Mouse (Mus musculus) MN1 (cell line): ENCODE data around the gene Vkorc1.

ENCODE experiments used
- DNase-seq: peaks from one replicate; pipeline ENCODE4 v3.0.0-alpha.2; 2016; ENCODE audit warnings: low spot score

Gene Vkorc1

DNA sequence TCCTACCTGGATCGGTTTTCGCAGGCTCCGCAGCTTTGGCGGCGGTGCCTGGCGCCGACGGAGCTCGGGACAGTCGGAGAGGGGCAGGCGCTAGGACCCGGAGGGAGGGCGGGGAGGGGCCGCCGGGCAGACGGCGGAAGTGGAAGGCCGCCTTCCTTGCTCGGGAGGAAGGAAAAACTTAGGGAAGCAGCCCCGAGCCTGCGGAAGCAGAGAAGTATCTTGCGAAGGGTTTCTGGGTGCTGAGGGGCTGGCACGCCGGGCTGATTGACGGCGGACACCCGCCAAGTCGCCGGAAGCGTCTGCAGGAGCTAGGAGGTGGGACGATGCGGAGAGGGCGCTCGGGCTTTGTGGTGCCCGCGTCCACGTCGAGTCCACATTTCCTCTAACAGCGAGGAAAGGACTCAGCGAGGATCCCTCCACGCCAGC is 19.4 kb downstream of the Vkorc1 start, which contains the start of gene Zfp646:
Zfp646 (plus strand) TSS at position 181 of the 426 bp plus-strand sequence.
- peak; percentile 87 for DNase-seq

DNA sequence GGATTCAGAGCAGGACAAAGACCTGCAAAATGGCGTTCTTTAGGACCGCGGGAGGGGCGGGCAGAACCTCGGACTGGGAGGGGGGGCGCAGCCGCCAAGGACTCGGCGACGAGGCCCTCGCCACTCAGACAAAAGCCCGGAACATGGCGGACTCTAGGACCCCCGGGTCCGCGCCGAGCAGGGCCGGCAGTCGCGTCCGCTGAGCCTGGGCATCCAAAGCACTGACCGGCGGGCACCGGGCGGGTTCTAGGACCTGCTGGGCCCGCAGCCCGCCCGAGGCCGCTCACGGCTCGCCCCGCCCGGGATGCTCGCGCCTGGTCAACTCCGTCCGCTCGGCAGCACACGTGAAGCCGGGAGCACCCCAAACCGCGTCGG is 19.8 kb downstream of the Vkorc1 start:
- DNase-seq, result peak; percentile 97

DNA sequence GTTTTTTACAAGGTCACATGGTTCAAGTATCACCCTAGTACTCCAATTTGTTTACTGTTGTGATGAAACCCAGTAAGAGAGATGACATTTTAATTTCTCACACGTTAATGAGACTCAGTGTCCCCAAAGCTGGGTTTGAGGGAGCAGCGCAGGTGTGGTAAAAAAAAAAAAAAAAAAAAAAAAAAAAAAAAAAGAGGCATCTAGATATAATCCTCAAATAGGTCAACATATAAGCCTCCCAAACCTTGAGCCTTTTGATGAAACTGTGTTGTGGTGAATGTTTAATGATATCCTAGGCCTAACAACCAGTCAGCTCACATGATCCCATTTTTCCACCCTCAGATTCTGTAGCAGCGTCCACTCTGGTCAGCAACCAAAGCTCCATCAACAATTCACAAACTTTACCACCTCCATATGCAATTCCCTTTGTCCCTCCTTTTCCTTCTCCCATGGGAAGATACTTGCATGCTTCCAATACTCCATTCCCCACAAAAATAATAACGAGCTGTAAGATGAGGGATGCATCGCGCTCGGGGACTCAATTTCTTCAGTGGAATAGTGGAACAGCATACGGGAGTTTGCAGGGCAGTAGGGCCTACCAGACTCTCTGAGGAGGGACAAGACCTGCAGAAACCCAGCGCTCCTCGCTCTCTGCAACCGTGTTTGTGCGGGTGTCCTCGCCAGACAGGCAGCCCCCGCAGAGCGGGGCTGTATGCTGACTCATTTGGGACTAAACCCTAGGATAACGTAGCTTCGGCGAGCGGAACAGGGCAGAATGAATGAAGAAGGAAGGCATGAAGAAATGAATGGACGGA is 20.4 kb downstream of the Vkorc1 start:
- DNase-seq, result no peak

DNA sequence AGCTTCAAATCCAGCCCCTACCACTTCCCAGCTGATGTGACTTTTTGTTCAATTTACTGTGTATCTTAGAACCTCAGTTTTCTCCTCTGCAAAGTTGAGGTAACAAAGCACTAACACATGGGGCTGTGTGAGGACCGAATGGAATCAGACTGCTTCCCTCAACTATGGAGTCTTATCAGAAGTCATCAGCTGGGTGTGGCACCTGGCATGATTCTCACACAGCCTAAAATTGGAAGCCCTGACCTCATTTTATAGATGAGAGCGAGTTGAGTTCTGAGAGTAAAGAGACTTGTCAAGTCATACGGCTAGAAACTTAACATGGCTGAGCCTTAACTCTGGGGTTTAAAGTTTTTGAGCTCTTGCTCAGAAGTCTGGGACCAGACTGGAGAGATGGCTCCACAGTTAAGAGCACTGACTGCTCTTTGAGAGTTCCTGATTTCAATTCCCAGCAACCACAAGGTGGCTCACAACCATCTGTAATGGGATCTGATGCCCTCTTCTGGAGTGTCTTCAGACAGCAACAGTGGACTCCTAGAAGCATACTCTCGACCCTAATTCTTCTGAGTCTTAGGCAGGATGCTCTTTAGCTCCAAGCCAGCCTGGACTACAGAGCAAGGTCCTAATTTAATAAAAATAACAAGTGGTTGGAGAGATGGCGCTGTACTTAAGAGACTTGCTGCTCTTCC is 25.1 kb downstream of the Vkorc1 start:
- DNase-seq, result no peak

DNA sequence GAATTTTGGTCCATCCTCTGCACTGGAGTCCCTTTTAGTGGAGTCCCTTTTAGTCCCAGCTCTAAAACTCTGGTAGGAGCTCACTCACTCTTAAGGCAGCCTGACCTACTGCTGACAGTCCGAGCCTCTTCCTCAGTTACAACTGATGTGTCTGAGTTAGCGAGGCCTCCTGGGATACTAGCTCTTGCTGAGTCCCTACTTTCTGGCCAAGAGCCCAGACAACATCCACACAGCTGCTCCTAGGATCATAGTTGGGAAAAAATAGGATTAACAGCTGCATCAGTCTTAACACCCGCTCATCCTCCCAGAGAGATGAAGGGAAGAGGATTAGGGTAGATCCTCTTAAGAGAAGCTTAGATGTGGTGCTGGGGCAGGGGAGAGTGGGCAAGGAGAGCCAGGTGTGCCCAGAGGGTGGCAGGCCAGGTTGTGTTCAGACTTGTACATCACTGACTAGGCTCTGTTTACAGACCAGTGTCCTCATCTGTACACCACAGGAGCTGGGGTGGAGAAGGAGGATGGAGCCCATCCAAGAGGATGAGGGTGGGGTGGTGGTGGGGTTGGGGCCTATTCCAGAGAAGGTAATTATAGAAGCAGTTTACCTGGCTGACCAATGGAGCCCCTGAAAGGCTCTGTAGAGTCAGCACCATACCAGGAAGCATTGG is 26.1 kb downstream of the Vkorc1 start:
- DNase-seq, result peak; percentile 73

DNA sequence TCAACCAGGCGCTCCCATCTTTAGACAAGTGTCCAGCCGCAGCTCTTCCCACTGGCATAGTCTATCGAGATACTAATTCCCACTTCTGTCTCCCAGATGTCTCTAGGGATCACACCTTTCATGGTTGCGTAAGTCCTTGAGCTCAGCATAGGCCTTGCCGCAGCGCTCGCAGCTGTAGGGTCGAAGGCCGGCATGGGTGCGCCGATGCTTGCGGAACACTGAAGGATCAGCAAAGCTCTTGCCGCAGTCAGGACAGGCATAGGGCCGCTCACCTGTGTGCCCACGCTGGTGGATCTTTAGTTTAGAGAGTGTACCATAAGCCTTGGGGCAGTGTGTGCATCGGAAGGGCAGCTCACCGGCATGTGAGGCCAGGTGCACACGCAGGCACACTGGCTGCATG is 27.8 kb downstream of the Vkorc1 start:
- DNase-seq, result no peak

DNA sequence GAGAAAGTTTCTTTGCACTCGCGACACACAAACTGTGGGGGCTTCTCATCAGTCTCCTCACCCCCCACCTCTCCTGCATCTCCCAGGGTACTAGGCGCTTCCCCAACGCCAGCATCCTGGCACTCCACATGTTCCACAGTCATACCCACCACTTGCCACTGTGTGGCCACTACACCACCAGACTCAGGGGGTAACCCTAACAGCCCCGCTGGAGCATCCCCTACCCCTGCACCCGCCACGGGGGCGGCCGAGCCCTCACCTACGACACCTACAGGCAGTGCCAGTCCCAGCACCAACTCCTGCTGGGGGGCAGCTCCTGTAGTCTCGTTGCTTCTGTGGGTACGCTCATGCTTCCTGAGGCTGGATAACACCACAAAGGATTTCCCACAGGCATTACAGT is 29.0 kb downstream of the Vkorc1 start:
- DNase-seq, result no peak

DNA sequence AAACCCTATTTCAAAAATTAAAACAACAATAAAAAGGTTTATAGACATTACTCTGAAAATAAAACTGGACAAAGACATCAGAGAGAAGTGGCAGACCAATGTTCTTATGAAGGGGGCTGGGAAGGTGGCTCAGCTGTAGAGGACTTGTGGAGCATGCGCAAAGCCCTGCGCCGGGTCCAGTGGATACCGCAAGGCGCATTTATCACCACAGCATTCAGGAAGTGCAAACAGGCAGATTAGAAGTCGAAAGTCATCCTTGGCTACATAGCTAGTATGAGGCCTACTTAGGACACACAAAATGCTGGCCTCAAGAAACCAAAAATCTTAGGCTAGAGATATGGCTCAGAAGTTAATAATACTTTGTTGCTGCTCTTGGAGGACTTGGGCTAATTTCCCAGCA is 37.2 kb downstream of the Vkorc1 start:
- no peak for DNase-seq

DNA sequence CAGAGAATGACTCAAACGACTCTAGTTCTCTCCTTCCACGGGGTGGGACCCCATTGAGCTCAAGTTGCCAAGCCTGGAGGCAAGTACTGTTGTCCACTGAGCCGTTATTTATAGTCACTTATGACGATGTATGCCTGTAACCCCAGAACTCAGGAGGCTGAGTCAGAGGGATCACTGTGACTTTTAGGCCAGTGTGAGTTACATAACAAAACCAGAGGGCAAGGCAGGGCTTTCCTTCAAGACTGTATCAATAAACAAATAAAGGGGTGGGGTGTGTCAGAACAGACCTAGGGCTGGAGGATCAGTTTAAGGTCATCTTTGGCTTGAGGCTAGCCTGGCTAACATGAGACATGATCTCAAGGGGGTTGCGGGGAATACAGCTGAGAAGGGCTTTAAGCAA is 44.5 kb downstream of the Vkorc1 start:
- no peak for DNase-seq

DNA sequence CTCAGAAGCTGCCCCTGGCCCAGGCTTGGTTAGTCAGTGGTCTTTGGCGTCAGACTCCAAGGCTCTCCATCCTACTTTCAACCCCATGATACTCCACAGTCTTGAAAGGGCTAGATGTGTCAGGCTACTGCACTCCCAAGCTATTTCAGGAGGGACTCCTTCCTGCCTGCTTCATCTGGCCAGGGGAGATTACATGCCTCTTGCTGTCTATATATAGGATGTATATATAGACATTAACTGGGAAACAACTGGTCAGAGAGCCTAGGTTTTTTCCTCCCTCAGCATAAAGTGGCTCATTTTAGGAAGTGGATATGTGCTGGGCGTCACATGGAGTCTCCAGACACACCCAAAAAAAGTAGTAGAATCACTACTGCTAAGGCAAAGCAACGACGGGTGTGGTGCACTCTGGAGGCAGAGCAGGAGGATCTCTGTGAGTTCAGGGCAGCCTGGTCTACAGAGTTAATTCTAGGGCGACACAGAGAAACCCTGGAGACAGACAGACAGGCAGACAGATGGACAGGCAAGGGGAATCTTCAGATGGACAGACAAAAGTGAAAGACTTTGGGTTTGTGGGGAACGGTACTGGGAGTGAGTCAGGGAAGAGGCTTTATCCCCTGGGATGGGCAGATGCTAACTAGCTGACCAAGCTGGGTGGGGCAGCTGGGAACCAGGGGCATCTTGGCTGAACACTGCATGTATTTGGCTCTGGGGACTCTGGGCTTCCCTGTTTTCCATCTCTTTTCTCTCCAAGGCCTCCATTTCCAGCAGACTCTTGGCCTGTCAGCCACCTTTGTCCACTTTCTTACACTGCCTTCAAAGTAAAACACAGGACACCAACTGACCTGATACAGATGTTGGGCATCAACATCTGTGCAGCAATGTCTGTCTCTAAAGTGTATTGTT is 45.2 kb downstream of the Vkorc1 start:
- DNase-seq, result no peak
